Mouse (Mus musculus) heart, embryonic 15.5 days (tissue): Measurements from ENCODE around the gene Pkd1l1. TPM values are rescaled to one million over a fixed set of nuclear protein-coding genes. Genes with fewer than 3 reads are reported as not detected.

ENCODE experiments used
- ATAC-seq: fragments of 200-750 bp; cut with Nextera tagmentation; replicated peaks from 2 replicates; pipeline ENCODE4 v1.8.0; 2017; ENCODE audit warnings: low read depth, moderate TSS enrichment; ENCODE audit not compliant: insufficient number of reproducible peaks, insufficient read depth, low FRiP score
- H3K27ac ChIP-seq: fragments of 300-500 bp; sonication (generic); 2 replicates; pipeline ENCODE4 v1.5.1; 2015; ENCODE audit warnings: mild to moderate bottlenecking, inconsistent platforms
- H3K27me3 ChIP-seq: fragments of 300-500 bp; sonication (generic); 2 replicates; pipeline ENCODE4 v1.6.1; 2015; ENCODE audit warnings: inconsistent platforms
- H3K36me3 ChIP-seq: fragments of 300-500 bp; sonication (generic); 2 replicates; pipeline ENCODE4 v1.6.1; 2015; ENCODE audit warnings: mild to moderate bottlenecking, inconsistent platforms
- H3K4me1 ChIP-seq: fragments of 300-500 bp; sonication (generic); replicated peaks from 2 replicates; pipeline ENCODE4 v1.6.1; 2015; ENCODE audit warnings: inconsistent platforms
- H3K4me2 ChIP-seq: fragments of 300-500 bp; sonication (generic); 2 replicates; pipeline ENCODE4 v1.6.1; 2015; ENCODE audit warnings: inconsistent platforms, mild to moderate bottlenecking, moderate library complexity
- H3K4me3 ChIP-seq: fragments of 300-500 bp; sonication (generic); 2 replicates; pipeline ENCODE4 v1.5.1; 2015; ENCODE audit warnings: mild to moderate bottlenecking, inconsistent platforms
- H3K9ac ChIP-seq: fragments of 300-500 bp; sonication (generic); 2 replicates; pipeline ENCODE4 v1.6.1; 2015; ENCODE audit warnings: mild to moderate bottlenecking, inconsistent platforms
- H3K9me3 ChIP-seq: fragments of 300-500 bp; sonication (generic); replicated peaks from 2 replicates; pipeline ENCODE4 v1.6.1; 2016; ENCODE audit warnings: inconsistent platforms
- WGBS: fragments of 180-500 bp; shearing (Covaris S2); methylation state at CpG from one replicate; pipeline ENCODE4 v1.1.7; 2015; ENCODE audit warnings: mixed read lengths; 5-methylcytosine and 5-hydroxymethylcytosine counted together
- polyA plus RNA-seq: library from polyadenylated mRNA; unstranded; fragments of >200 nt; fragmentation: Nextera tagmentation; extraction: Ambion mirVana; gene quantifications from 2 replicates; pipeline ENCODE4 v1.2.1, GENCODE M21; 2015

Gene Pkd1l1
- 0.08 TPM in 1 of 2 replicates, not detected in the other for polyA plus RNA-seq

GRCm38 (mm10) chr11:8973166-8973565 lies at the start of gene Pkd1l1:
Pkd1l1 (minus strand) TSS chr11:8973266.
- H3K27me3 ChIP-seq = no peaks in the 10 kb centered on the region
- no peaks in the 10 kb centered on the region for H3K4me1 ChIP-seq
- no peak within 1 kb of the TSS for H3K4me2 ChIP-seq
- 61% methylated on average over 3 of the region's 3 CpGs for WGBS
- no peak within 1 kb of the TSS for H3K9ac ChIP-seq
- no peak within 1 kb of the TSS for H3K4me3 ChIP-seq
- H3K36me3 ChIP-seq = no peaks in the 10 kb centered on the region
- no peak within 1 kb of the TSS for H3K27ac ChIP-seq
- H3K9me3 ChIP-seq = no peaks in the 10 kb centered on the region
- no peak for ATAC-seq

GRCm38 (mm10) chr11:9020207-9020606 lies 47.1 kb upstream of the Pkd1l1 start:
- ATAC-seq = no peak
- H3K9ac ChIP-seq = no peak overlapping the region
- H3K4me1 ChIP-seq = 0 out of 2 replicates have a peak, but pooled peaks cover 5% of the 10 kb centered on the region
- H3K9me3 ChIP-seq = no peaks in the 10 kb centered on the region
- H3K36me3 ChIP-seq = no peaks in the 10 kb centered on the region
- WGBS = 85% methylated on average over 5 of the region's 5 CpGs
- H3K4me3 ChIP-seq = no peak overlapping the region
- no peak overlapping the region for H3K4me2 ChIP-seq
- no peak overlapping the region for H3K27ac ChIP-seq
- no peaks in the 10 kb centered on the region for H3K27me3 ChIP-seq

- ATAC-seq = no peak
- WGBS = 70% methylated on average over 6 of the region's 6 CpGs
- H3K9me3 ChIP-seq = no peaks in the 10 kb centered on the region
- no peak overlapping the region for H3K9ac ChIP-seq
- no peak overlapping the region for H3K4me2 ChIP-seq
- no peak overlapping the region for H3K27ac ChIP-seq
- no peaks in the 10 kb centered on the region for H3K4me1 ChIP-seq
- H3K36me3 ChIP-seq = no peaks in the 10 kb centered on the region
- H3K4me3 ChIP-seq = no peak overlapping the region
- no peaks in the 10 kb centered on the region for H3K27me3 ChIP-seq
Observed at GRCm38 (mm10) chr11:9018491-9019267, 45.6 kb upstream of the Pkd1l1 start.

DNA sequence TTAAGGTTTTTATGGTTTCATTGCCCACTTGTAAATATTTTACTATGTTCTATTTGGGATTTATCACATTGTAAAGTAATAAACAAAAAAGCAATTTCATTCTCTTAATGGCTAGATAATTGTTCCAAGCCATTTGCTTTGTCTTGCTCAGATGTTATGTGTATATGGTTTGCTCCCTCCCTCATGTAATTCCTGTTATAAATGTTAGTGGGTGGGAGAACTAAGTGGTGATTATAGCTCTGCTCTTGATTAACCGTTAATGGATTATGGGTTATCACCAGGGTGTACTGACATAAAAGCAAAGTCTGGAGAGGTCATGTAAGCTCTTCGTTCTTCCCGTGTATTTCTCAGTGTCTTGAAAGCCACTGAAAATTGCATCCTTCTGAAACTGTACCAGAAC lies 41.7 kb upstream of the Pkd1l1 start:
- H3K27ac ChIP-seq = no peak overlapping the region
- H3K4me2 ChIP-seq = no peak overlapping the region
- H3K9ac ChIP-seq = no peak overlapping the region
- no peaks in the 10 kb centered on the region for H3K36me3 ChIP-seq
- no peaks in the 10 kb centered on the region for H3K9me3 ChIP-seq
- 78% methylated on average over 3 of the region's 3 CpGs for WGBS
- no peak overlapping the region for H3K4me3 ChIP-seq
- no peaks in the 10 kb centered on the region for H3K27me3 ChIP-seq
- peaks cover 6% of the 10 kb centered on the region for H3K4me1 ChIP-seq
- no peak for ATAC-seq

- Histone ChIP-seq H3K27ac (peak overlapping the region; percentile 96), H3K4me2 (peak overlapping the region; percentile 90), H3K4me1 (peaks cover 9% of the 10 kb centered on the region), H3K4me3 (peak overlapping the region; percentile 94), H3K9ac (peak overlapping the region; percentile 95), H3K36me3 (peaks cover 13% of the 10 kb centered on the region), H3K9me3 (no peaks in the 10 kb centered on the region), H3K27me3 (no peaks in the 10 kb centered on the region)
- WGBS = 4% methylated on average over 3 of the region's 3 CpGs
- peak; percentile 10; the same call in 1 of the 2 replicates for ATAC-seq
Observed at GRCm38 (mm10) chr11:9011348-9011747, 38.3 kb upstream of the Pkd1l1 start.

GRCm38 (mm10) chr11:9010853-9011339 lies 37.8 kb upstream of the Pkd1l1 start, which contains the start of gene Hus1:
Hus1 (minus strand) TSS chr11:9011191.
- peaks cover 17% of the 10 kb centered on the region for H3K36me3 ChIP-seq
- WGBS = 1% methylated on average over 43 of the region's 43 CpGs
- H3K27ac ChIP-seq = peak within 1 kb of the TSS; percentile 96
- H3K4me3 ChIP-seq = peak within 1 kb of the TSS; percentile 94
- no peaks in the 10 kb centered on the region for H3K9me3 ChIP-seq
- ATAC-seq = peak; percentile 93
- no peaks in the 10 kb centered on the region for H3K27me3 ChIP-seq
- peaks cover 9% of the 10 kb centered on the region for H3K4me1 ChIP-seq
- peak within 1 kb of the TSS; percentile 90 for H3K4me2 ChIP-seq
- H3K9ac ChIP-seq = peak within 1 kb of the TSS; percentile 95

GRCm38 (mm10) chr11:9010416-9010815 lies 37.4 kb upstream of the Pkd1l1 start:
- peak; percentile 29 for ATAC-seq
- WGBS = 0% methylated on average over 7 of the region's 7 CpGs
- no peaks in the 10 kb centered on the region for H3K9me3 ChIP-seq
- peak overlapping the region; percentile 96 for H3K27ac ChIP-seq
- peaks cover 22% of the 10 kb centered on the region for H3K36me3 ChIP-seq
- peak overlapping the region; percentile 90 for H3K4me2 ChIP-seq
- peak overlapping the region; percentile 95 for H3K9ac ChIP-seq
- H3K4me1 ChIP-seq = peaks cover 9% of the 10 kb centered on the region
- H3K27me3 ChIP-seq = no peaks in the 10 kb centered on the region
- H3K4me3 ChIP-seq = peak overlapping the region; percentile 94

DNA sequence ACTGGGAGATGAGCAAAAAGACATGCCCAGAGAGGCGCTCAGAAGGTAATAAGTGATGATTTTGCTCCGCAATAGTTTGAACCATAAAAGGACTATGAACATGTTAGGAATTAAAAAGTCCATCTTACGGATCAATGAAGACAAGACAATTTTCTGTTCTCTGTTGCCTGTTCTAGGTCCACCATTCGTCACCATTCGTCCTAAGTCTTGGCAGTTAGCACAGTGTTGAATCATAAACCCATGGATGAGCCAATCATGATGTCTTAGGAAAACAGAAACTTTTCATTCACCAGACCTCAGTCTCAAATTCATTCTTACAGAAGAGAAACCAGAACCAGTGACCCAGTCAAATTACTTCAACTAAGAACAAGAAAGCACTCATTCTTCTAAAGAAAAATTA lies 35.7 kb upstream of the Pkd1l1 start:
- Histone ChIP-seq H3K27ac (no peak overlapping the region), H3K9me3 (no peaks in the 10 kb centered on the region), H3K4me2 (no peak overlapping the region), H3K27me3 (no peaks in the 10 kb centered on the region), H3K36me3 (peaks cover 38% of the 10 kb centered on the region), H3K4me3 (no peak overlapping the region), H3K4me1 (peaks cover 9% of the 10 kb centered on the region), H3K9ac (no peak overlapping the region)
- 94% methylated on average over 5 of the region's 5 CpGs for WGBS
- ATAC-seq = no peak

DNA sequence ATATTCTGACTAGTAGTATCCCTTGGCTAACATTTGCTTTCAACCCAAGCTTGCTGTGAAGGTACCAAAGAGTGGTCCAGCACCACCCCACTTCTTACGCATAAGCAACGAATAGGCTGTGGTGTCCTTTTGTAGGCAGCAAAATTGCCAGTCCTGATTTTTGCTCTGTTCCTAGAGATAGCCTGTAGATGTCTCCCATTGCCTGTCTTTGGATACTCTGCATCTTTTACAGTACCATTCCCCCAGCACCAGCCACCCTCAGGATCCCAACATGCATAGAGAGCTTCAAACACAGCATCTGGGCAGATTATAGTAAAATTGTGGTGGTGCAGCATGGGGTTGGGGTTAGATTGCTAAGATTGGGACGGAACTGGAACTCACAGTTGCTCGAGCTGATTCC lies 15.0 kb upstream of the Pkd1l1 start:
- Histone ChIP-seq H3K4me2 (no peak overlapping the region), H3K9me3 (no peaks in the 10 kb centered on the region), H3K36me3 (peaks cover 23% of the 10 kb centered on the region), H3K27me3 (no peaks in the 10 kb centered on the region), H3K4me1 (0 out of 2 replicates have a peak, but pooled peaks cover 3% of the 10 kb centered on the region), H3K27ac (no peak overlapping the region), H3K9ac (no peak overlapping the region), H3K4me3 (no peak overlapping the region)
- 74% methylated on average over 4 of the region's 4 CpGs for WGBS
- no peak for ATAC-seq

DNA sequence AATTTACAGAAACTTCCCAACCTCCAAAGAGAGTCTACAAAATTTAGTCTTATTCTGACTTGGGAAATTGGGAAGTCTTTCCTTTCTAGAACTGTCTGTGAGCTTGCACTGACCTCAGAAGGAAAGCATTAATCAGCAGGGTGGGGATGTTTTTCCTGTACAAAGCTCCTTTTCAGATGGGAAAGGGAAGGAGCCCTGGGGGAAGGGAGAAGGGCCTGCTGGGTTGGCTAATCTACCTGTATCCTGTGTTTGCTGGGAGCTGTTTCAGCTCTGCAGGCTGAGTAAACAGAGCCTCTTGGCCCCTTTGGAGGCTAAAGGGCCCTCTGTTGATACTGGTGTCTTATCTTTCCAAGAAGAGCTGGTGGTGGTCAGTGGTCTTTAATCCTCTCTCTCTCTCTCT lies 13.0 kb upstream of the Pkd1l1 start:
- H3K36me3 ChIP-seq = peaks cover 5% of the 10 kb centered on the region; the same call in 1 of the 2 replicates
- no peak overlapping the region for H3K4me3 ChIP-seq
- 0 out of 2 replicates have a peak, but pooled peaks cover 3% of the 10 kb centered on the region for H3K4me1 ChIP-seq
- no peak overlapping the region for H3K27ac ChIP-seq
- no peak overlapping the region for H3K4me2 ChIP-seq
- ATAC-seq = 0 out of 2 replicates have a peak, but pooled peaks have one; percentile 27
- no peaks in the 10 kb centered on the region for H3K27me3 ChIP-seq
- H3K9ac ChIP-seq = no peak overlapping the region
- H3K9me3 ChIP-seq = no peaks in the 10 kb centered on the region

GRCm38 (mm10) chr11:8983237-8983861 lies 10.3 kb upstream of the Pkd1l1 start:
- no peaks in the 10 kb centered on the region for H3K36me3 ChIP-seq
- no peaks in the 10 kb centered on the region for H3K27me3 ChIP-seq
- ATAC-seq = no peak
- H3K27ac ChIP-seq = no peak overlapping the region
- H3K9ac ChIP-seq = no peak overlapping the region
- no peaks in the 10 kb centered on the region for H3K9me3 ChIP-seq
- no peak overlapping the region for H3K4me3 ChIP-seq
- 0 out of 2 replicates have a peak, but pooled peaks cover 3% of the 10 kb centered on the region for H3K4me1 ChIP-seq
- H3K4me2 ChIP-seq = no peak overlapping the region
- WGBS = 37% methylated on average over 6 of the region's 6 CpGs
